Mouse (Mus musculus) left cerebral cortex, adult 2 months (tissue): Measurements from ENCODE around the gene Fgfr2. TPM values are rescaled to one million over a fixed set of nuclear protein-coding genes. Genes with fewer than 3 reads are reported as not detected.

ENCODE experiments used
- DNase-seq, 2 experiments: peaks; one replicate each; pipeline ENCODE4 v3.0.0; 2021 to 2022; ENCODE audit warnings: low spot score in 2 of 2, mixed read lengths in 1 of 2; ENCODE audit errors: extremely low spot score in 1 of 2
- H3K27ac ChIP-seq: fragments of 200-600 bp; 2 replicates; pipeline ENCODE4 v1.8.1; 2022
- H3K4me3 ChIP-seq: fragments of 200-600 bp; 2 replicates; pipeline ENCODE4 v1.8.1; 2022
- CTCF ChIP-seq: fragments of 200-600 bp; IDR thresholded peaks from 2 replicates; pipeline ENCODE4 v1.8.1; 2022; ENCODE audit warnings: antibody characterized with exemption, mild to moderate bottlenecking, moderate library complexity
- intact Hi-C: fragments of 180-260 bp; cut with DNase I; formaldehyde crosslinking; loops from one replicate; pipeline ENCODE4 v1.15.1; 2025
- total RNA-seq, 2 experiments: library from RNA; stranded (reverse); gene quantifications; 2 replicates each; pipeline ENCODE4 v1.2.3; 2021

Gene Fgfr2
- total RNA-seq, 2 experiments from 2014 or later, result 47.3 to 47.4 TPM

- no peak for TF ChIP-seq CTCF
- DNase-seq, result no peak
- peak overlapping the region; percentile 38; the same call in 1 of the 2 replicates for H3K27ac ChIP-seq
- intact Hi-C loops, result no loop called here
- H3K4me3 ChIP-seq, result no peak overlapping the region
These were observed 70.3 kb downstream of the Fgfr2 start for GRCm38 (mm10) chr7:133052819-133053218.

GRCm38 (mm10) chr7:133050681-133051080 is 72.5 kb downstream of the Fgfr2 start:
- Histone ChIP-seq H3K4me3 (no peak overlapping the region), H3K27ac (no peak overlapping the region)
- intact Hi-C loops, result no loop called here
- no peak for DNase-seq
- no peak for TF ChIP-seq CTCF

- no peak for TF ChIP-seq CTCF
- H3K4me3 ChIP-seq, result no peak overlapping the region
- no peak overlapping the region; the same call in 1 of the 2 replicates for H3K27ac ChIP-seq
- no peak for DNase-seq
- intact Hi-C loops, result no loop called here
These were observed 75.0 kb downstream of the Fgfr2 start for GRCm38 (mm10) chr7:133048085-133048630.

GRCm38 (mm10) chr7:133047287-133047686 is 75.9 kb downstream of the Fgfr2 start:
- TF ChIP-seq CTCF, result peak; percentile 16
- intact Hi-C loops, result no loop called here
- no peak overlapping the region for H3K27ac ChIP-seq
- no peak overlapping the region for H3K4me3 ChIP-seq
- DNase-seq, result no peak

- no peak overlapping the region for H3K27ac ChIP-seq
- intact Hi-C loops, result no loop called here
- no peak for DNase-seq
- TF ChIP-seq CTCF, result no peak
- H3K4me3 ChIP-seq, result no peak overlapping the region
These were observed 78.4 kb downstream of the Fgfr2 start for GRCm38 (mm10) chr7:133044721-133045120.

- no peak overlapping the region for H3K27ac ChIP-seq
- H3K4me3 ChIP-seq, result no peak overlapping the region
- no peak for TF ChIP-seq CTCF
- DNase-seq, result no peak
- intact Hi-C loops, result loop anchor here (2.0 kb wide), 1 partner anchor 203 kb away; no protein-coding TSS in a partner anchor
These were observed 81.4 kb downstream of the Fgfr2 start for GRCm38 (mm10) chr7:133041784-133042183.

- DNase-seq, result no peak
- Histone ChIP-seq H3K4me3 (no peak overlapping the region), H3K27ac (peak overlapping the region; percentile 56; the same call in 1 of the 2 replicates)
- TF ChIP-seq CTCF, result peak; percentile 22
- intact Hi-C loops, result loop anchor here (2.0 kb wide), 1 partner anchor 204 kb away; no protein-coding TSS in a partner anchor
These were observed 82.3 kb downstream of the Fgfr2 start for GRCm38 (mm10) chr7:133040688-133041345.

GRCm38 (mm10) chr7:133039556-133040255 is 83.4 kb downstream of the Fgfr2 start:
- intact Hi-C loops, result loop anchor here (2.0 kb wide), 1 partner anchor 205 kb away; no protein-coding TSS in a partner anchor
- no peak overlapping the region for H3K4me3 ChIP-seq
- H3K27ac ChIP-seq, result no peak overlapping the region; the same call in 1 of the 2 replicates
- no peak for TF ChIP-seq CTCF
- peak in 1 of 2 experiments; percentile 16 for DNase-seq

GRCm38 (mm10) chr7:133037618-133038017 is 85.5 kb downstream of the Fgfr2 start:
- Histone ChIP-seq H3K27ac (no peak overlapping the region), H3K4me3 (no peak overlapping the region)
- DNase-seq, result no peak
- intact Hi-C loops, result no loop called here
- TF ChIP-seq CTCF, result no peak

- Histone ChIP-seq H3K4me3 (no peak overlapping the region), H3K27ac (no peak overlapping the region)
- DNase-seq, result no peak
- TF ChIP-seq CTCF, result no peak
- intact Hi-C loops, result no loop called here
These were observed 85.9 kb downstream of the Fgfr2 start for GRCm38 (mm10) chr7:133037217-133037616.

- H3K4me3 ChIP-seq, result no peak overlapping the region
- intact Hi-C loops, result no loop called here
These were observed 87.2 kb downstream of the Fgfr2 start for GRCm38 (mm10) chr7:133035901-133036300.

GRCm38 (mm10) chr7:133032589-133033203 is 90.5 kb downstream of the Fgfr2 start:
- intact Hi-C loops, result loop anchor here (2.0 to 5.0 kb wide), 4 partner anchors 80 to 604 kb away; partner anchors contain the start of gene Edrf1
- H3K4me3 ChIP-seq, result no peak overlapping the region
- no peak overlapping the region for H3K27ac ChIP-seq
- DNase-seq, result peak; percentile 56 to 60
- peak; percentile 94 for TF ChIP-seq CTCF

More at GRCm38 (mm10) chr7:133035901-133036300, 87.2 kb downstream of the Fgfr2 start:
- no peak for TF ChIP-seq CTCF
- DNase-seq, result no peak
- H3K27ac ChIP-seq, result no peak overlapping the region
